Mouse (Mus musculus): Measurements from ENCODE around the gene Ccr5. TPM values are rescaled to one million over a fixed set of nuclear protein-coding genes. Genes with fewer than 3 reads are reported as not detected.

Gene Ccr5
- polyA plus RNA-seq, 2 experiments = 0.42 to 1.6 TPM

- ATAC-seq (ENCODE audit: insufficient read depth) = no peak
- H3K4me2 ChIP-seq (ENCODE audit: low read depth) = no peak overlapping the region
- TF ChIP-seq CTCF (IDR thresholded peaks at IDR 0.05; ENCODE audit: low read depth) (no peak), EP300 (IDR thresholded peaks at IDR 0.05; ENCODE audit: low read depth) (peak; percentile 19; the same call in 1 of the 2 replicates)
These were observed 12.8 kb upstream of the Ccr5 start for GRCm38 (mm10) chr9:124108356-124109127.

GRCm38 (mm10) chr9:124111997-124112396 lies 9.3 kb upstream of the Ccr5 start:
- Histone ChIP-seq H3K4me1 (replicated peaks; ENCODE audit: control insufficient read depth in 2 of 2, insufficient read depth in 2 of 2, low read length in 1 of 2) (peaks cover 24 to 33% of the 10 kb centered on the region in 2 experiments), H3K9ac (replicated peaks) (no peak overlapping the region), H3K27me3 (ENCODE audit: control insufficient read depth, insufficient read depth, low read length) (no peaks in the 10 kb centered on the region), H3K4me3 (ENCODE audit: insufficient read depth in 1 of 2, low read depth in 2 of 2, low read length in 2 of 2) (no peak overlapping the region), H3K4me2 (ENCODE audit: low read depth) (no peak overlapping the region), H3K36me3 (replicated peaks; ENCODE audit: control insufficient read depth, insufficient read depth, low read depth) (no peaks in the 10 kb centered on the region), H3K9me3 (ENCODE audit: control insufficient read depth, low read length) (no peaks in the 10 kb centered on the region), H3K27ac (peak overlapping the region; percentile 15; the same call in 1 of the 2 replicates)
- DNase-seq (ENCODE audit: low read depth in 3 of 3, low spot score in 3 of 3) (no peak), ATAC-seq (ENCODE audit: insufficient read depth) (no peak)
- 50% methylated on average over 1 of the region's 1 CpGs for WGBS (ENCODE audit: insufficient replicate concordance)
- no peak for TF ChIP-seq EP300 (IDR thresholded peaks at IDR 0.05; ENCODE audit: low read depth)
- no peak for TF ChIP-seq CTCF (IDR thresholded peaks at IDR 0.05; ENCODE audit: low read depth)

More at GRCm38 (mm10) chr9:124108356-124109127, 12.8 kb upstream of the Ccr5 start:
- DNase-seq (ENCODE audit: low read depth in 3 of 3, low spot score in 3 of 3) = no peak
- Histone ChIP-seq H3K27me3 (ENCODE audit: control insufficient read depth, insufficient read depth, low read length) (no peaks in the 10 kb centered on the region), H3K9me3 (ENCODE audit: control insufficient read depth, low read length) (no peaks in the 10 kb centered on the region), H3K4me1 (replicated peaks; ENCODE audit: control insufficient read depth in 2 of 2, insufficient read depth in 2 of 2, low read length in 1 of 2) (peaks cover 26 to 27% of the 10 kb centered on the region in 2 experiments), H3K4me3 (ENCODE audit: insufficient read depth in 1 of 2, low read depth in 2 of 2, low read length in 2 of 2) (no peak overlapping the region), H3K36me3 (replicated peaks; ENCODE audit: control insufficient read depth, insufficient read depth, low read depth) (no peaks in the 10 kb centered on the region), H3K27ac (no peak overlapping the region), H3K9ac (replicated peaks) (no peak overlapping the region)
- WGBS (ENCODE audit: insufficient replicate concordance) = 6% methylated on average over 2 of the region's 2 CpGs

GRCm38 (mm10) chr9:124112591-124113239 lies 8.6 kb upstream of the Ccr5 start:
- H3K27me3 ChIP-seq (ENCODE audit: control insufficient read depth, insufficient read depth, low read length) = no peaks in the 10 kb centered on the region
- peak; percentile 91 for TF ChIP-seq EP300 (IDR thresholded peaks at IDR 0.05; ENCODE audit: low read depth)
- TF ChIP-seq CTCF (IDR thresholded peaks at IDR 0.05; ENCODE audit: low read depth) = no peak
- no peak overlapping the region for H3K4me3 ChIP-seq (ENCODE audit: insufficient read depth in 1 of 2, low read depth in 2 of 2, low read length in 2 of 2)
- no peaks in the 10 kb centered on the region for H3K9me3 ChIP-seq (ENCODE audit: control insufficient read depth, low read length)
- 17% methylated on average over 1 of the region's 1 CpGs for WGBS (ENCODE audit: insufficient replicate concordance)
- H3K36me3 ChIP-seq (replicated peaks; ENCODE audit: control insufficient read depth, insufficient read depth, low read depth) = no peaks in the 10 kb centered on the region
- H3K4me2 ChIP-seq (ENCODE audit: low read depth) = peak overlapping the region; percentile 2; the same call in 1 of the 2 replicates
- DNase-seq (ENCODE audit: low read depth in 3 of 3, low spot score in 3 of 3) (peak in 1 of 3 experiments; percentile 23), ATAC-seq (ENCODE audit: insufficient read depth) (peak; percentile 86)
- peaks cover 24 to 30% of the 10 kb centered on the region in 2 experiments for H3K4me1 ChIP-seq (replicated peaks; ENCODE audit: control insufficient read depth in 2 of 2, insufficient read depth in 2 of 2, low read length in 1 of 2)
- H3K9ac ChIP-seq (replicated peaks) = no peak overlapping the region
- H3K27ac ChIP-seq = peak overlapping the region; percentile 56

- Histone ChIP-seq H3K9ac (replicated peaks) (no peak overlapping the region), H3K4me2 (ENCODE audit: low read depth) (no peak overlapping the region), H3K27ac (no peak overlapping the region), H3K4me3 (ENCODE audit: insufficient read depth in 1 of 2, low read depth in 2 of 2, low read length in 2 of 2) (no peak overlapping the region), H3K27me3 (ENCODE audit: control insufficient read depth, insufficient read depth, low read length) (no peaks in the 10 kb centered on the region), H3K9me3 (ENCODE audit: control insufficient read depth, low read length) (no peaks in the 10 kb centered on the region), H3K36me3 (replicated peaks; ENCODE audit: control insufficient read depth, insufficient read depth, low read depth) (no peaks in the 10 kb centered on the region), H3K4me1 (replicated peaks; ENCODE audit: control insufficient read depth in 2 of 2, insufficient read depth in 2 of 2, low read length in 1 of 2) (peaks cover 19 to 25% of the 10 kb centered on the region in 2 experiments)
- 73% methylated on average over 1 of the region's 1 CpGs for WGBS (ENCODE audit: insufficient replicate concordance)
- ATAC-seq (ENCODE audit: insufficient read depth) = no peak
- DNase-seq (ENCODE audit: low read depth in 3 of 3, low spot score in 3 of 3) = no peak
- TF ChIP-seq CTCF (IDR thresholded peaks at IDR 0.05; ENCODE audit: low read depth) = no peak
These were observed 7.6 kb upstream of the Ccr5 start for GRCm38 (mm10) chr9:124113777-124114176.

- 85% methylated on average over 1 of the region's 1 CpGs for WGBS (ENCODE audit: insufficient replicate concordance)
- ATAC-seq (ENCODE audit: insufficient read depth) (peak; percentile 68), DNase-seq (ENCODE audit: low read depth in 3 of 3, low spot score in 3 of 3) (peak in 1 of 3 experiments; percentile 35)
- TF ChIP-seq CTCF (IDR thresholded peaks at IDR 0.05; ENCODE audit: low read depth) = peak; percentile 77
- TF ChIP-seq EP300 (IDR thresholded peaks at IDR 0.05; ENCODE audit: low read depth) = no peak
- H3K27me3 ChIP-seq (ENCODE audit: control insufficient read depth, insufficient read depth, low read length) = no peaks in the 10 kb centered on the region
- no peak overlapping the region for H3K9ac ChIP-seq (replicated peaks)
- H3K9me3 ChIP-seq (ENCODE audit: control insufficient read depth, low read length) = no peaks in the 10 kb centered on the region
- H3K4me3 ChIP-seq (ENCODE audit: insufficient read depth in 1 of 2, low read depth in 2 of 2, low read length in 2 of 2) = no peak overlapping the region
- no peak overlapping the region for H3K27ac ChIP-seq
- no peak overlapping the region for H3K4me2 ChIP-seq (ENCODE audit: low read depth)
- no peaks in the 10 kb centered on the region for H3K36me3 ChIP-seq (replicated peaks; ENCODE audit: control insufficient read depth, insufficient read depth, low read depth)
- peaks cover 0 to 6% of the 10 kb centered on the region in 2 experiments; a peak in 2 of 4 replicates for H3K4me1 ChIP-seq (replicated peaks; ENCODE audit: control insufficient read depth in 2 of 2, insufficient read depth in 2 of 2, low read length in 1 of 2)
These were observed 2.9 kb upstream of the Ccr5 start for GRCm38 (mm10) chr9:124118489-124118888.

Measured in liver, embryonic 14.5 days (tissue).